Mouse (Mus musculus): ENCODE measurements around the gene Iqcf1.

DNA sequence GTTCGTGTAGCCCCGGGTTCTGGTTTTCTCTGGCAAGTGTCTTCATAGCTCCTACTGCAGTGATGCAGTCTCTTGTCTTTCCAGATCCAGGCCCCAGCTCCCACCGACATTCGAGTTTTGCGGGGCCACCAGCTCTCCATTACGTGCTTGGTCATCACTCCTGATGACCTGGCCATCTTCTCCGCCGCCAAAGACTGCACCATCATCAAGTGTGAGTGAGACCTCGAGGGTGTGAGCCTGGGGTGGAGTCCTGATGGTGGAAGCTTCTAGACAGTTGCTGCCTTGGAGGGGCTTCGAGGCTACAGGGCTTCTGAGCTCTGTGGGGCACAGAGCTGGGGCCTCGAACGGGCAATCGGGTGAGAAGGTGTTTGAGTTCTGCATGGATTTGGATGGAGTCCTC, 18.1 kb upstream of the Iqcf1 start:
- no peak for TF ChIP-seq GATA1 (IDR thresholded peaks at IDR 0.05; ENCODE audit: low read length)
- no peak for TF ChIP-seq TAL1 (IDR thresholded peaks at IDR 0.05; ENCODE audit: low read length)

All from erythroblast, embryonic 14.5 days (primary cell).